Mouse (Mus musculus): Measurements from ENCODE around the gene Cxcl12. TPM values are rescaled to one million over a fixed set of nuclear protein-coding genes. Genes with fewer than 3 reads are reported as not detected.

Cxcl12 gene
- 157 and 167 TPM in 2 replicates for polyA plus RNA-seq (2014; fragmentation: Nextera tagmentation; extraction: Ambion mirVana)

GRCm38 (mm10) chr6:117168321-117169011 lies at the start of gene Cxcl12:
Gene Cxcl12 (plus strand): TSS chr6:117168535.
- no peak within 1 kb of the TSS for H3K27ac ChIP-seq (ENCODE audit: low read depth, low read length)
- under 1% methylated on average over 56 of the region's 64 CpGs for WGBS (ENCODE audit: insufficient replicate concordance)
- H3K9ac ChIP-seq (ENCODE audit: low read depth, low read length), result peak within 1 kb of the TSS; percentile 80
- H3K4me1 ChIP-seq (ENCODE audit: control insufficient read depth, insufficient read depth, low read length), result peaks cover 6% of the 10 kb centered on the region; the same call in 1 of the 2 replicates
- no peaks in the 10 kb centered on the region for H3K9me3 ChIP-seq (replicated peaks; ENCODE audit: control insufficient read depth, low read length)
- H3K4me3 ChIP-seq (ENCODE audit: low read depth, low read length), result peak within 1 kb of the TSS; percentile 53
- ATAC-seq (replicated peaks; ENCODE audit: insufficient number of reproducible peaks, low FRiP score, low TSS enrichment), result peak; percentile 55
- H3K4me2 ChIP-seq, result peak within 1 kb of the TSS; percentile 81
- peaks cover 54% of the 10 kb centered on the region for H3K27me3 ChIP-seq (ENCODE audit: control insufficient read depth, insufficient read depth, low read length)
- H3K36me3 ChIP-seq (ENCODE audit: control insufficient read depth, insufficient read depth, low read length), result no peaks in the 10 kb centered on the region

- no peak overlapping the region for H3K4me2 ChIP-seq
- no peak overlapping the region for H3K4me3 ChIP-seq (ENCODE audit: low read depth, low read length)
- no peak overlapping the region for H3K27ac ChIP-seq (ENCODE audit: low read depth, low read length)
- WGBS (ENCODE audit: insufficient replicate concordance), result 73% methylated on average over 3 of the region's 3 CpGs
- H3K36me3 ChIP-seq (ENCODE audit: control insufficient read depth, insufficient read depth, low read length), result no peaks in the 10 kb centered on the region
- H3K9me3 ChIP-seq (replicated peaks; ENCODE audit: control insufficient read depth, low read length), result no peaks in the 10 kb centered on the region
- H3K4me1 ChIP-seq (ENCODE audit: control insufficient read depth, insufficient read depth, low read length), result no peaks in the 10 kb centered on the region
- ATAC-seq (replicated peaks; ENCODE audit: insufficient number of reproducible peaks, low FRiP score, low TSS enrichment), result no peak
- no peak overlapping the region for H3K9ac ChIP-seq (ENCODE audit: low read depth, low read length)
- 0 out of 2 replicates have a peak, but pooled peaks cover 3% of the 10 kb centered on the region for H3K27me3 ChIP-seq (ENCODE audit: control insufficient read depth, insufficient read depth, low read length)
These were observed 46.3 kb upstream of the Cxcl12 start for GRCm38 (mm10) chr6:117122074-117122473.

- WGBS (ENCODE audit: insufficient replicate concordance), result 82% methylated on average over 1 of the region's 1 CpGs
- ATAC-seq (replicated peaks; ENCODE audit: insufficient number of reproducible peaks, low FRiP score, low TSS enrichment), result no peak
These were observed 42.0 kb upstream of the Cxcl12 start for GRCm38 (mm10) chr6:117126356-117126755.

GRCm38 (mm10) chr6:117129443-117129842 lies 38.9 kb upstream of the Cxcl12 start:
- no peak overlapping the region for H3K27ac ChIP-seq (ENCODE audit: low read depth, low read length)
- no peak overlapping the region for H3K4me3 ChIP-seq (ENCODE audit: low read depth, low read length)
- no peak for ATAC-seq (replicated peaks; ENCODE audit: insufficient number of reproducible peaks, low FRiP score, low TSS enrichment)
- H3K4me2 ChIP-seq, result no peak overlapping the region
- no peaks in the 10 kb centered on the region for H3K9me3 ChIP-seq (replicated peaks; ENCODE audit: control insufficient read depth, low read length)
- 53% methylated on average over 4 of the region's 4 CpGs for WGBS (ENCODE audit: insufficient replicate concordance)
- H3K27me3 ChIP-seq (ENCODE audit: control insufficient read depth, insufficient read depth, low read length), result 0 out of 2 replicates have a peak, but pooled peaks cover 3% of the 10 kb centered on the region
- H3K9ac ChIP-seq (ENCODE audit: low read depth, low read length), result no peak overlapping the region
- H3K36me3 ChIP-seq (ENCODE audit: control insufficient read depth, insufficient read depth, low read length), result no peaks in the 10 kb centered on the region
- 0 out of 2 replicates have a peak, but pooled peaks cover 2% of the 10 kb centered on the region for H3K4me1 ChIP-seq (ENCODE audit: control insufficient read depth, insufficient read depth, low read length)

More at GRCm38 (mm10) chr6:117126356-117126755, 42.0 kb upstream of the Cxcl12 start:
- Histone ChIP-seq H3K27me3 (ENCODE audit: control insufficient read depth, insufficient read depth, low read length) (0 out of 2 replicates have a peak, but pooled peaks cover 3% of the 10 kb centered on the region), H3K27ac (ENCODE audit: low read depth, low read length) (no peak overlapping the region), H3K36me3 (ENCODE audit: control insufficient read depth, insufficient read depth, low read length) (no peaks in the 10 kb centered on the region), H3K4me3 (ENCODE audit: low read depth, low read length) (no peak overlapping the region), H3K4me2 (no peak overlapping the region), H3K9ac (ENCODE audit: low read depth, low read length) (no peak overlapping the region), H3K9me3 (replicated peaks; ENCODE audit: control insufficient read depth, low read length) (no peaks in the 10 kb centered on the region), H3K4me1 (ENCODE audit: control insufficient read depth, insufficient read depth, low read length) (0 out of 2 replicates have a peak, but pooled peaks cover 2% of the 10 kb centered on the region)

- Histone ChIP-seq H3K9me3 (replicated peaks; ENCODE audit: control insufficient read depth, low read length) (no peaks in the 10 kb centered on the region), H3K4me1 (ENCODE audit: control insufficient read depth, insufficient read depth, low read length) (0 out of 2 replicates have a peak, but pooled peaks cover 2% of the 10 kb centered on the region)
These were observed 37.6 kb upstream of the Cxcl12 start for GRCm38 (mm10) chr6:117130680-117131111.

GRCm38 (mm10) chr6:117134526-117134925 lies 33.8 kb upstream of the Cxcl12 start:
- Histone ChIP-seq H3K36me3 (ENCODE audit: control insufficient read depth, insufficient read depth, low read length) (no peaks in the 10 kb centered on the region), H3K4me2 (peak overlapping the region; percentile 11; the same call in 1 of the 2 replicates), H3K4me1 (ENCODE audit: control insufficient read depth, insufficient read depth, low read length) (no peaks in the 10 kb centered on the region), H3K9ac (ENCODE audit: low read depth, low read length) (no peak overlapping the region), H3K27me3 (ENCODE audit: control insufficient read depth, insufficient read depth, low read length) (no peaks in the 10 kb centered on the region), H3K27ac (ENCODE audit: low read depth, low read length) (peak overlapping the region; percentile 22), H3K4me3 (ENCODE audit: low read depth, low read length) (no peak overlapping the region), H3K9me3 (replicated peaks; ENCODE audit: control insufficient read depth, low read length) (no peaks in the 10 kb centered on the region)
- ATAC-seq (replicated peaks; ENCODE audit: insufficient number of reproducible peaks, low FRiP score, low TSS enrichment), result no peak
- WGBS (ENCODE audit: insufficient replicate concordance), result 42% methylated on average over 4 of the region's 4 CpGs

More at GRCm38 (mm10) chr6:117130680-117131111, 37.6 kb upstream of the Cxcl12 start:
- H3K9ac ChIP-seq (ENCODE audit: low read depth, low read length), result no peak overlapping the region
- 0 out of 2 replicates have a peak, but pooled peaks cover 3% of the 10 kb centered on the region for H3K27me3 ChIP-seq (ENCODE audit: control insufficient read depth, insufficient read depth, low read length)
- WGBS (ENCODE audit: insufficient replicate concordance), result 74% methylated on average over 15 of the region's 15 CpGs
- no peak overlapping the region for H3K4me2 ChIP-seq
- no peak for ATAC-seq (replicated peaks; ENCODE audit: insufficient number of reproducible peaks, low FRiP score, low TSS enrichment)
- no peak overlapping the region for H3K4me3 ChIP-seq (ENCODE audit: low read depth, low read length)
- no peaks in the 10 kb centered on the region for H3K36me3 ChIP-seq (ENCODE audit: control insufficient read depth, insufficient read depth, low read length)
- no peak overlapping the region for H3K27ac ChIP-seq (ENCODE audit: low read depth, low read length)

- Histone ChIP-seq H3K9me3 (replicated peaks; ENCODE audit: control insufficient read depth, low read length) (no peaks in the 10 kb centered on the region), H3K4me1 (ENCODE audit: control insufficient read depth, insufficient read depth, low read length) (no peaks in the 10 kb centered on the region), H3K36me3 (ENCODE audit: control insufficient read depth, insufficient read depth, low read length) (no peaks in the 10 kb centered on the region), H3K4me3 (ENCODE audit: low read depth, low read length) (no peak overlapping the region), H3K9ac (ENCODE audit: low read depth, low read length) (no peak overlapping the region), H3K27ac (ENCODE audit: low read depth, low read length) (no peak overlapping the region), H3K4me2 (no peak overlapping the region), H3K27me3 (ENCODE audit: control insufficient read depth, insufficient read depth, low read length) (no peaks in the 10 kb centered on the region)
- no peak for ATAC-seq (replicated peaks; ENCODE audit: insufficient number of reproducible peaks, low FRiP score, low TSS enrichment)
- 85% methylated on average over 2 of the region's 2 CpGs for WGBS (ENCODE audit: insufficient replicate concordance)
These were observed 30.6 kb upstream of the Cxcl12 start for GRCm38 (mm10) chr6:117137735-117138134.

GRCm38 (mm10) chr6:117140907-117141306 lies 27.4 kb upstream of the Cxcl12 start:
- Histone ChIP-seq H3K36me3 (ENCODE audit: control insufficient read depth, insufficient read depth, low read length) (no peaks in the 10 kb centered on the region), H3K4me2 (no peak overlapping the region), H3K27me3 (ENCODE audit: control insufficient read depth, insufficient read depth, low read length) (no peaks in the 10 kb centered on the region), H3K4me3 (ENCODE audit: low read depth, low read length) (no peak overlapping the region), H3K4me1 (ENCODE audit: control insufficient read depth, insufficient read depth, low read length) (no peaks in the 10 kb centered on the region), H3K9me3 (replicated peaks; ENCODE audit: control insufficient read depth, low read length) (no peaks in the 10 kb centered on the region), H3K9ac (ENCODE audit: low read depth, low read length) (no peak overlapping the region), H3K27ac (ENCODE audit: low read depth, low read length) (no peak overlapping the region)
- no peak for ATAC-seq (replicated peaks; ENCODE audit: insufficient number of reproducible peaks, low FRiP score, low TSS enrichment)
- WGBS (ENCODE audit: insufficient replicate concordance), result 86% methylated on average over 4 of the region's 4 CpGs
